Comparison of ENCODE assay signal across 10 mouse cellular contexts in genomic region chr9:108506901-108507300, GRCm38 (mm10). TPM values are rescaled to one million over a fixed set of nuclear protein-coding genes. Genes with fewer than 3 reads are reported as not detected.
DNase-seq lines count a peak whose midpoint lies in the region; ATAC-seq lines count a peak whose summit lies in the region.
"Had no signal": no experiment of that assay in that cellular context is flagged by ENCODE, and none has a peak within 500 bp of the region (broad histone marks: within the 10 kb centered on the region; RNA-seq: fewer than 3 reads in every experiment).

No protein-coding gene starts in this region.

- no peaks in the 10 kb centered on the region for H3K27me3 ChIP-seq in erythroblast, embryonic 14.5 days (ENCODE audit: control insufficient read depth)
- H3K27me3 ChIP-seq in lung, embryonic 15.5 days = no peaks in the 10 kb centered on the region
- no peaks in the 10 kb centered on the region for H3K27me3 ChIP-seq in limb, embryonic 10.5 days (ENCODE audit: low read depth, poor library complexity, severe bottlenecking)
- no peaks in the 10 kb centered on the region for H3K27me3 ChIP-seq in neural tube, embryonic 15.5 days (replicated peaks)

- 88% methylated on average over 7 of the region's 7 CpGs for WGBS in lung, embryonic 15.5 days
- WGBS in limb, embryonic 10.5 days = 89% methylated on average over 7 of the region's 7 CpGs
- WGBS in neural tube, embryonic 15.5 days = 90% methylated on average over 7 of the region's 7 CpGs

- ATAC-seq in erythroblast, adult 5-6 weeks (replicated peaks; ENCODE audit: low FRiP score, poor library complexity, severe bottlenecking) = no peak
- ATAC-seq in lung, embryonic 15.5 days (ENCODE audit: borderline replicate concordance, extremely low read depth, low FRiP score, low TSS enrichment) = no peak
- ATAC-seq in neural tube, embryonic 15.5 days (ENCODE audit: low FRiP score) = no peak

- intact Hi-C loops in left cerebral cortex, postnatal 10 days (cut with DNase I) = no loop called here

- peak overlapping the region; percentile 75 for H3K4me2 ChIP-seq in lung, embryonic 15.5 days
- H3K4me2 ChIP-seq in neural tube, embryonic 15.5 days = peak overlapping the region; percentile 88

- H3K4me1 ChIP-seq in erythroblast, embryonic 14.5 days (ENCODE audit: control insufficient read depth) = peaks cover 27% of the 10 kb centered on the region
- H3K4me1 ChIP-seq in lung, embryonic 15.5 days = peaks cover 19% of the 10 kb centered on the region
- peaks cover 17% of the 10 kb centered on the region for H3K4me1 ChIP-seq in limb, embryonic 10.5 days
- peaks cover 25% of the 10 kb centered on the region for H3K4me1 ChIP-seq in neural tube, embryonic 15.5 days

- no peak for DNase-seq in lung, postnatal 10 days
- no peak for DNase-seq in limb, embryonic 10.5 days (ENCODE audit: low spot score)
- DNase-seq in gastrocnemius, postnatal 4 days (ENCODE audit: low spot score in 2 of 2) = no peak
- DNase-seq in left cerebral cortex, postnatal 10 days (ENCODE audit: extremely low spot score in 1 of 2, low spot score in 2 of 2) = no peak
- DNase-seq: cerebellum, postnatal 14 days; kidney, postnatal 4 days had no signal

- no peaks in the 10 kb centered on the region for H3K9me3 ChIP-seq in erythroblast, embryonic 14.5 days (ENCODE audit: control insufficient read depth, low read length)
- no peaks in the 10 kb centered on the region for H3K9me3 ChIP-seq in lung, embryonic 15.5 days
- H3K9me3 ChIP-seq in limb, embryonic 10.5 days (replicated peaks) = no peaks in the 10 kb centered on the region
- no peaks in the 10 kb centered on the region for H3K9me3 ChIP-seq in neural tube, embryonic 15.5 days (replicated peaks)

- H3K4me3 ChIP-seq in erythroblast, embryonic 14.5 days (replicated peaks) = peak overlapping the region; percentile 78
- peak overlapping the region; percentile 78 for H3K4me3 ChIP-seq in lung, embryonic 15.5 days
- peak overlapping the region; percentile 75 for H3K4me3 ChIP-seq in limb, embryonic 10.5 days
- H3K4me3 ChIP-seq in neural tube, embryonic 15.5 days (replicated peaks) = no peak overlapping the region; the same call in 1 of the 2 replicates

- H3K36me3 ChIP-seq in erythroblast, embryonic 14.5 days (ENCODE audit: control insufficient read depth) = peaks cover 48% of the 10 kb centered on the region
- peaks cover 41% of the 10 kb centered on the region for H3K36me3 ChIP-seq in lung, embryonic 15.5 days
- peaks cover 48% of the 10 kb centered on the region for H3K36me3 ChIP-seq in limb, embryonic 10.5 days
- peaks cover 35% of the 10 kb centered on the region for H3K36me3 ChIP-seq in neural tube, embryonic 15.5 days

- H3K27ac ChIP-seq in lung, embryonic 15.5 days = peak overlapping the region; percentile 79; the same call in 1 of the 2 replicates
- peak overlapping the region; percentile 87; the same call in 1 of the 2 replicates for H3K27ac ChIP-seq in limb, embryonic 10.5 days
- no peak overlapping the region; the same call in 1 of the 2 replicates for H3K27ac ChIP-seq in neural tube, embryonic 15.5 days (replicated peaks)

- H3K9ac ChIP-seq in lung, embryonic 15.5 days = no peak overlapping the region
- H3K9ac ChIP-seq in neural tube, embryonic 15.5 days (replicated peaks) = no peak overlapping the region

RNA-seq across cellular contexts. Expression of gene Qars, which starts 0.6 kb away (rescaled TPM):
- polyA plus RNA-seq in erythroblast, embryonic 14.5 days (2012) = 5.3 and 5.9 TPM in 2 replicates
- total RNA-seq in erythroblast, adult 5-6 weeks (2015; ENCODE audit: low replicate concordance) = 18.6 and 69.2 TPM in 2 replicates
- 54.2 and 64.6 TPM in 2 replicates for total RNA-seq in erythroblast, adult 5-6 weeks (2017; ENCODE audit: low replicate concordance)
- polyA plus RNA-seq in lung, embryonic 15.5 days (2015; fragmentation: Nextera tagmentation; extraction: Ambion mirVana) = 89.4 and 108 TPM in 2 replicates
- polyA plus RNA-seq in limb, embryonic 10.5 days (2016; fragmentation: Nextera tagmentation; extraction: Ambion mirVana) = 124 and 127 TPM in 2 replicates
- 58.1 and 78.1 TPM in 2 replicates for polyA plus RNA-seq in neural tube, embryonic 15.5 days (2015; fragmentation: Nextera tagmentation; extraction: Ambion mirVana)
- total RNA-seq in gastrocnemius, postnatal 4 days (2021) = 10 to 100 TPM; 93.1 to 96.0 TPM
- 10 to 100 TPM; 82.9 to 91.8 TPM for total RNA-seq in left cerebral cortex, postnatal 10 days (2021)

RNA-seq across cellular contexts. Expression of gene Qrich1, which starts 9.7 kb away (rescaled TPM):
- 3.5 TPM in 2 replicates for polyA plus RNA-seq in erythroblast, embryonic 14.5 days (2012)
- 26.9 and 40.5 TPM in 2 replicates for total RNA-seq in erythroblast, adult 5-6 weeks (2015; ENCODE audit: low replicate concordance)
- 55.7 and 59.0 TPM in 2 replicates for total RNA-seq in erythroblast, adult 5-6 weeks (2017; ENCODE audit: low replicate concordance)
- polyA plus RNA-seq in lung, embryonic 15.5 days (2015; fragmentation: Nextera tagmentation; extraction: Ambion mirVana) = 115 and 120 TPM in 2 replicates
- 170 and 173 TPM in 2 replicates for polyA plus RNA-seq in limb, embryonic 10.5 days (2016; fragmentation: Nextera tagmentation; extraction: Ambion mirVana)
- 111 and 114 TPM in 2 replicates for polyA plus RNA-seq in neural tube, embryonic 15.5 days (2015; fragmentation: Nextera tagmentation; extraction: Ambion mirVana)
- total RNA-seq in gastrocnemius, postnatal 4 days (2021) = 100 to 1,000 TPM; 109 to 123 TPM
- total RNA-seq in left cerebral cortex, postnatal 10 days (2021) = 100 to 1,000 TPM; 125 to 131 TPM

RNA-seq across cellular contexts. Expression of gene Usp19, which starts 16.5 kb away (rescaled TPM):
- 10.7 and 11.0 TPM in 2 replicates for polyA plus RNA-seq in erythroblast, embryonic 14.5 days (2012)
- total RNA-seq in erythroblast, adult 5-6 weeks (2015; ENCODE audit: low replicate concordance) = 57.9 and 59.6 TPM in 2 replicates
- total RNA-seq in erythroblast, adult 5-6 weeks (2017; ENCODE audit: low replicate concordance) = 80.2 and 94.7 TPM in 2 replicates
- 61.9 and 68.5 TPM in 2 replicates for polyA plus RNA-seq in lung, embryonic 15.5 days (2015; fragmentation: Nextera tagmentation; extraction: Ambion mirVana)
- polyA plus RNA-seq in limb, embryonic 10.5 days (2016; fragmentation: Nextera tagmentation; extraction: Ambion mirVana) = 87.2 and 107 TPM in 2 replicates
- polyA plus RNA-seq in neural tube, embryonic 15.5 days (2015; fragmentation: Nextera tagmentation; extraction: Ambion mirVana) = 66.1 and 68.0 TPM in 2 replicates
- 100 to 1,000 TPM; 107 to 126 TPM for total RNA-seq in gastrocnemius, postnatal 4 days (2021)
- total RNA-seq in left cerebral cortex, postnatal 10 days (2021) = 100 to 1,000 TPM; 104 to 114 TPM

RNA-seq across cellular contexts. Expression of gene Lamb2, which starts 27.4 kb away (rescaled TPM):
- 0.02 and 0.05 TPM in 2 replicates for polyA plus RNA-seq in erythroblast, embryonic 14.5 days (2012)
- not detected in 2 replicates for total RNA-seq in erythroblast, adult 5-6 weeks (2015; ENCODE audit: low replicate concordance)
- not detected in 2 replicates for total RNA-seq in erythroblast, adult 5-6 weeks (2017; ENCODE audit: low replicate concordance)
- 66.9 and 74.4 TPM in 2 replicates for polyA plus RNA-seq in lung, embryonic 15.5 days (2015; fragmentation: Nextera tagmentation; extraction: Ambion mirVana)
- polyA plus RNA-seq in limb, embryonic 10.5 days (2016; fragmentation: Nextera tagmentation; extraction: Ambion mirVana) = 19.7 and 31.6 TPM in 2 replicates
- polyA plus RNA-seq in neural tube, embryonic 15.5 days (2015; fragmentation: Nextera tagmentation; extraction: Ambion mirVana) = 17.5 and 18.8 TPM in 2 replicates
- 100 to 1,000 TPM; 180 to 191 TPM for total RNA-seq in gastrocnemius, postnatal 4 days (2021)
- total RNA-seq in left cerebral cortex, postnatal 10 days (2021) = 10 to 100 TPM; 29.6 to 34.2 TPM

RNA-seq across cellular contexts. Expression of gene Klhdc8b, which starts 45.5 kb away (rescaled TPM):
- 1.8 and 1.9 TPM in 2 replicates for polyA plus RNA-seq in erythroblast, embryonic 14.5 days (2012)
- total RNA-seq in erythroblast, adult 5-6 weeks (2015; ENCODE audit: low replicate concordance) = 0.77 and 2.9 TPM in 2 replicates
- 3.3 and 4.3 TPM in 2 replicates for total RNA-seq in erythroblast, adult 5-6 weeks (2017; ENCODE audit: low replicate concordance)
- polyA plus RNA-seq in lung, embryonic 15.5 days (2015; fragmentation: Nextera tagmentation; extraction: Ambion mirVana) = 67.2 and 75.3 TPM in 2 replicates
- polyA plus RNA-seq in limb, embryonic 10.5 days (2016; fragmentation: Nextera tagmentation; extraction: Ambion mirVana) = 10.9 and 17.8 TPM in 2 replicates
- polyA plus RNA-seq in neural tube, embryonic 15.5 days (2015; fragmentation: Nextera tagmentation; extraction: Ambion mirVana) = 58.4 and 59.8 TPM in 2 replicates
- 10 to 100 TPM; 13.4 to 15.3 TPM for total RNA-seq in gastrocnemius, postnatal 4 days (2021)
- total RNA-seq in left cerebral cortex, postnatal 10 days (2021) = 10 to 100 TPM; 32.5 to 35.9 TPM

Comparison
In these comparisons a context has a peak if more than half of its experiments do, and no peak if none do; other contexts are left out.
1. RNA of gene Qrich1, which starts 9.7 kb away (polyA plus RNA-seq): 170 to 173 TPM in limb, embryonic 10.5 days, 115 to 120 TPM in lung, embryonic 15.5 days and 111 to 114 TPM in neural tube, embryonic 15.5 days; 3.5 TPM in erythroblast, embryonic 14.5 days; every median in the first group is over 10 times any median in the second.